Mouse (Mus musculus) c-Kit-positive CD71-positive TER-119-positive erythroid progenitor cells, embryonic 14.5 days (primary cell): ENCODE data around the gene Ddo.

Experiments
- DNase-seq: peaks from one replicate; pipeline ENCODE4 v3.0.0-alpha.2; 2013; ENCODE audit warnings: low spot score

Gene Ddo

GRCm38 (mm10) chr10:40629656-40630311, at the start of gene Ddo:
Gene Ddo, plus strand, starts transcription at chr10:40630011.
- no peak for DNase-seq

- peak; percentile 38 for DNase-seq
Observed at GRCm38 (mm10) chr10:40583584-40584255, 46.1 kb upstream of the Ddo start.

- DNase-seq, result no peak
Observed at GRCm38 (mm10) chr10:40592186-40592585, 37.6 kb upstream of the Ddo start.

- no peak for DNase-seq
Observed at GRCm38 (mm10) chr10:40597177-40597576, 32.6 kb upstream of the Ddo start.

- DNase-seq, result no peak
Observed at GRCm38 (mm10) chr10:40604706-40605394, 25.0 kb upstream of the Ddo start.

GRCm38 (mm10) chr10:40617973-40618372, 11.8 kb upstream of the Ddo start:
- DNase-seq, result no peak

GRCm38 (mm10) chr10:40619760-40620159, 10.1 kb upstream of the Ddo start:
- DNase-seq, result no peak

GRCm38 (mm10) chr10:40629140-40629539, 671 bp upstream of the Ddo start:
- peak; percentile 34 for DNase-seq

GRCm38 (mm10) chr10:40630457-40630856, 646 bp downstream of the Ddo start:
- no peak for DNase-seq

- no peak for DNase-seq
Observed at GRCm38 (mm10) chr10:40630961-40631360, 1.1 kb downstream of the Ddo start.

GRCm38 (mm10) chr10:40632087-40632486, 2.3 kb downstream of the Ddo start:
- DNase-seq, result no peak

- DNase-seq, result no peak
Observed at GRCm38 (mm10) chr10:40637331-40637730, 7.5 kb downstream of the Ddo start.

GRCm38 (mm10) chr10:40638276-40638675, 8.5 kb downstream of the Ddo start:
- DNase-seq, result no peak

- no peak for DNase-seq
Observed at GRCm38 (mm10) chr10:40638823-40639819, 9.3 kb downstream of the Ddo start.

GRCm38 (mm10) chr10:40640406-40640805, 10.6 kb downstream of the Ddo start:
- no peak for DNase-seq

GRCm38 (mm10) chr10:40641901-40642300, 12.1 kb downstream of the Ddo start:
- DNase-seq, result no peak

GRCm38 (mm10) chr10:40643126-40643525, 13.3 kb downstream of the Ddo start:
- no peak for DNase-seq

- no peak for DNase-seq
Observed at GRCm38 (mm10) chr10:40644456-40644855, 14.6 kb downstream of the Ddo start.

- no peak for DNase-seq
Observed at GRCm38 (mm10) chr10:40645346-40645745, 15.5 kb downstream of the Ddo start.

- no peak for DNase-seq
Observed at GRCm38 (mm10) chr10:40648776-40649175, 19.0 kb downstream of the Ddo start.

- DNase-seq, result no peak
Observed at GRCm38 (mm10) chr10:40649634-40650033, 19.8 kb downstream of the Ddo start.

- DNase-seq, result no peak
Observed at GRCm38 (mm10) chr10:40651676-40652075, 21.9 kb downstream of the Ddo start.
